Comparison of ENCODE assay signal across 12 mouse cellular contexts in genomic region chr19:58117595-58117994, GRCm38 (mm10).
"Had no signal": no experiment of that assay in that cellular context is flagged by ENCODE, and none has a peak within 500 bp of the region (broad histone marks: within the 10 kb centered on the region; RNA-seq: fewer than 3 reads in every experiment).

No protein-coding gene starts in this region.

- H3K9ac ChIP-seq: limb, embryonic 13.5 days; liver, embryonic 14.5 days; midbrain, embryonic 12.5 days; neural tube, embryonic 13.5 days; stomach, embryonic 15.5 days had no signal

- H3K36me3 ChIP-seq: midbrain, embryonic 12.5 days; neural tube, embryonic 13.5 days; stomach, embryonic 15.5 days had no signal

- H3K27me3 ChIP-seq: midbrain, embryonic 12.5 days; neural tube, embryonic 13.5 days; stomach, embryonic 15.5 days had no signal

- H3K4me2 ChIP-seq: limb, embryonic 13.5 days; midbrain, embryonic 12.5 days; neural tube, embryonic 13.5 days; stomach, embryonic 15.5 days had no signal

- ATAC-seq: lung, postnatal 0 days; midbrain, embryonic 16.5 days had no signal

- DNase-seq: kidney, adult 8-10 months; kidney, postnatal 25 days; lung, adult 2 months; spleen, adult 18-20 months; thymus, postnatal 4 days had no signal

- H3K9me3 ChIP-seq: limb, embryonic 13.5 days; midbrain, embryonic 12.5 days; neural tube, embryonic 13.5 days; stomach, embryonic 15.5 days had no signal

- H3K27ac ChIP-seq: limb, embryonic 13.5 days; liver, embryonic 14.5 days; midbrain, embryonic 12.5 days; stomach, embryonic 15.5 days had no signal

- H3K4me3 ChIP-seq: limb, embryonic 13.5 days; midbrain, embryonic 12.5 days; neural tube, embryonic 13.5 days; stomach, embryonic 15.5 days had no signal
